20 mouse cellular contexts compared by ENCODE assay signal in genomic region chr3:131372996-131373395, GRCm38 (mm10).
"Had no signal": no experiment of that assay in that cellular context is flagged by ENCODE, and none has a peak within 500 bp of the region (broad histone marks: within the 10 kb centered on the region; RNA-seq: fewer than 3 reads in every experiment).

No protein-coding gene starts in this region.

- H3K9me3 ChIP-seq: midbrain, embryonic 10.5 days; midbrain, embryonic 12.5 days; neural tube, embryonic 15.5 days; stomach, embryonic 15.5 days had no signal

- H3K4me1 ChIP-seq: midbrain, embryonic 10.5 days; midbrain, embryonic 12.5 days; neural tube, embryonic 13.5 days; neural tube, embryonic 15.5 days; stomach, embryonic 15.5 days had no signal

- ATAC-seq: midbrain, embryonic 16.5 days had no signal

- DNase-seq: lung, adult 18-20 months; lung, embryonic 14.5 days; lung, postnatal 10 days; lung, postnatal 4 days; midbrain, embryonic 14.5 days; retina, postnatal 1 day; right cerebral cortex, adult 18-20 months; right cerebral cortex, postnatal 25 days; right cerebral cortex, postnatal 4 days; spleen, adult 18-20 months; thymus, adult 2 months; thymus, postnatal 25 days; thymus, postnatal 4 days had no signal

- H3K27me3 ChIP-seq: midbrain, embryonic 12.5 days; neural tube, embryonic 13.5 days; neural tube, embryonic 15.5 days; stomach, embryonic 15.5 days had no signal

- H3K4me3 ChIP-seq: midbrain, embryonic 10.5 days; midbrain, embryonic 12.5 days; myocyte; neural tube, embryonic 13.5 days; neural tube, embryonic 15.5 days; stomach, embryonic 15.5 days had no signal

- H3K36me3 ChIP-seq: midbrain, embryonic 10.5 days; midbrain, embryonic 12.5 days; neural tube, embryonic 13.5 days; neural tube, embryonic 15.5 days; stomach, embryonic 15.5 days had no signal
